Mouse (Mus musculus) stomach, postnatal 0 days (tissue): ENCODE measurements around the gene Gm10974. TPM values are rescaled to one million over a fixed set of nuclear protein-coding genes. Genes with fewer than 3 reads are reported as not detected.

Source experiments
- ATAC-seq: fragments of 200-750 bp; cut with Nextera tagmentation; 2 replicates; pipeline ENCODE4 v1.8.0; 2017; ENCODE audit not compliant: low FRiP score, low TSS enrichment
- DNase-seq: peaks from one replicate; pipeline ENCODE4 v3.0.0-alpha.2; 2016; ENCODE audit warnings: low spot score
- H3K27ac ChIP-seq: fragments of 300-500 bp; sonication (generic); replicated peaks from 2 replicates; pipeline ENCODE4 v1.5.1; 2014; ENCODE audit warnings: mild to moderate bottlenecking, control low read depth
- H3K27me3 ChIP-seq: fragments of 300-500 bp; sonication (generic); 2 replicates; pipeline ENCODE4 v1.6.1; 2014; ENCODE audit warnings: low read length; ENCODE audit not compliant: control insufficient read depth, insufficient read depth
- H3K36me3 ChIP-seq: fragments of 300-500 bp; sonication (generic); 2 replicates; pipeline ENCODE4 v1.6.1; 2014; ENCODE audit warnings: low read length, mixed read lengths; ENCODE audit not compliant: control insufficient read depth, insufficient read depth
- H3K4me1 ChIP-seq: fragments of 300-500 bp; sonication (generic); replicated peaks from 2 replicates; pipeline ENCODE4 v1.6.1; 2014; ENCODE audit warnings: antibody characterized with exemption; ENCODE audit not compliant: control insufficient read depth, insufficient read depth
- H3K4me2 ChIP-seq: fragments of 300-500 bp; sonication (generic); replicated peaks from 2 replicates; pipeline ENCODE4 v1.6.1; 2014; ENCODE audit warnings: low read depth, mild to moderate bottlenecking, control low read depth, moderate library complexity
- H3K4me3 ChIP-seq: fragments of 300-500 bp; sonication (generic); 2 replicates; pipeline ENCODE4 v1.5.1; 2014; ENCODE audit warnings: low read depth, low read length, control low read depth
- H3K9ac ChIP-seq: fragments of 300-500 bp; sonication (generic); 2 replicates; pipeline ENCODE4 v1.6.1; 2014; ENCODE audit warnings: mild to moderate bottlenecking, low read length, control low read depth, mixed read lengths
- H3K9me3 ChIP-seq: fragments of 300-500 bp; sonication (generic); 2 replicates; pipeline ENCODE4 v1.6.1; 2016; ENCODE audit warnings: low read length; ENCODE audit not compliant: control insufficient read depth
- CTCF ChIP-seq: IDR thresholded peaks from 2 replicates; pipeline ENCODE4 v1.5.1; 2016; ENCODE audit warnings: antibody characterized with exemption, low read depth, mild to moderate bottlenecking, moderate library complexity
- EP300 ChIP-seq: optimal IDR thresholded peaks from 2 replicates; pipeline ENCODE3; 2016; ENCODE audit warnings: antibody characterized with exemption
- WGBS: fragments of 180-500 bp; shearing (Covaris S2); extraction: QIAGEN DNeasy Blood & Tissue Kit; methylation state at CpG from one replicate; pipeline ENCODE4 v1.1.7; 2014; 5-methylcytosine and 5-hydroxymethylcytosine counted together
- polyA plus RNA-seq: library from polyadenylated mRNA; unstranded; fragments of >200 nt; fragmentation: Nextera tagmentation; extraction: Ambion mirVana; gene quantifications from 2 replicates; pipeline ENCODE4 v1.2.1, GENCODE M21; 2015

Gm10974 gene
- not detected in 2 replicates for polyA plus RNA-seq

DNA sequence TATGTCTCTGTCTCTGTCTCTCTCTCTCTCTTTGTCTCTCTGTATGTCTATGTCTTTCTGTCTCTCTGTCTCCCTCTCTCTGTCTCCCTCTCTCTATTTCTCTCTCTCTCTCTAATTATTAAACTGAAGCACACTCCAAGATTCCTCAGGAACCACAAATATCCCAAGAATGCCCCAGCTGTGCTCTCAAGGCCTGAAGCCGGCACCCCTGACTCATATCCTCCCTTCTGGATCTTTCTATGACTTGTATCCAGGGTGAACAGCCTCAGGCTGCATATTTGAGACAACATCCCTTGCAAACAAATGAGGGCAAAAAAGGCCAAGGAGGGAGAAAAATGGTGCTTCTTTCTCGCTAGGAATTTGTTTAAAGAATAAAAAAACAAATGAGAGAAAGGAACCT, at the start of gene Gm10974:
Gm10974 (plus strand) TSS at position 2 of the 400 bp plus-strand sequence.
- no peak for DNase-seq
- H3K9ac ChIP-seq, result no peak within 1 kb of the TSS
- H3K9me3 ChIP-seq, result no peaks in the 10 kb centered on the region
- peak; percentile 63; the same call in 1 of the 2 replicates for ATAC-seq
- no peaks in the 10 kb centered on the region; the same call in 1 of the 2 replicates for H3K36me3 ChIP-seq
- WGBS, result 20% methylated on average over 2 of the region's 2 CpGs
- TF ChIP-seq EP300, result no peak
- no peak for TF ChIP-seq CTCF
- 0 out of 2 replicates have a peak, but pooled peaks cover 2% of the 10 kb centered on the region for H3K4me1 ChIP-seq
- no peak within 1 kb of the TSS for H3K4me2 ChIP-seq
- H3K4me3 ChIP-seq, result no peak within 1 kb of the TSS
- no peak within 1 kb of the TSS for H3K27ac ChIP-seq
- H3K27me3 ChIP-seq, result no peaks in the 10 kb centered on the region

DNA sequence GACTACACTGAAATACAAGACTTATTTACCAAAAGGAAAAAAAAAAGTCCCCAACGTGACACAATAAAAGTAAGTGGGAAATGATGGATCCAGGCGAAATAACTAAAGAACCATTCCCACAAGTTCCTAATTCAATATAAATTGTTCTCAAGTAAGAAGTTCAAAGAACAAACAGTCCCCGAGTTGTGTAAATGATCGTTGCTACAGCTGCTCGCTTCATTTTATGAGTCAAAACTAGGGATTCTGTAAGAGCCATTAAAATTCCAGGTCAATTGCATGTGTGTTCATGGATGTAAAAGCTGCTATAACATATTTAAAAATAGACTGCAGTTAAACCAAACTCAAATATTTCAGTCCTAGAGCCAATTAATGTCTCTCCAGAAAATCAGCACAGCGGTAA, 47.6 kb upstream of the Gm10974 start:
- H3K4me1 ChIP-seq, result no peaks in the 10 kb centered on the region
- H3K4me3 ChIP-seq, result no peak overlapping the region
- H3K36me3 ChIP-seq, result no peaks in the 10 kb centered on the region
- TF ChIP-seq EP300 (no peak), CTCF (no peak)
- H3K4me2 ChIP-seq, result no peak overlapping the region
- DNase-seq (no peak), ATAC-seq (no peak)
- no peak overlapping the region for H3K27ac ChIP-seq
- no peaks in the 10 kb centered on the region for H3K27me3 ChIP-seq
- H3K9ac ChIP-seq, result no peak overlapping the region
- WGBS, result 72% methylated on average over 6 of the region's 6 CpGs
- no peaks in the 10 kb centered on the region for H3K9me3 ChIP-seq

GRCm38 (mm10) chr7:66320996-66321395, 44.7 kb upstream of the Gm10974 start:
- Histone ChIP-seq H3K9me3 (no peaks in the 10 kb centered on the region), H3K4me2 (no peak overlapping the region), H3K27me3 (no peaks in the 10 kb centered on the region), H3K27ac (no peak overlapping the region), H3K4me3 (no peak overlapping the region), H3K4me1 (no peaks in the 10 kb centered on the region), H3K9ac (no peak overlapping the region), H3K36me3 (0 out of 2 replicates have a peak, but pooled peaks cover 3% of the 10 kb centered on the region)
- WGBS, result 54% methylated on average over 5 of the region's 5 CpGs
- DNase-seq (peak; percentile 61), ATAC-seq (no peak)
- TF ChIP-seq CTCF (no peak), EP300 (no peak)

- Histone ChIP-seq H3K9me3 (no peaks in the 10 kb centered on the region), H3K27ac (no peak overlapping the region), H3K4me3 (no peak overlapping the region), H3K9ac (no peak overlapping the region), H3K27me3 (no peaks in the 10 kb centered on the region), H3K4me2 (no peak overlapping the region), H3K4me1 (no peaks in the 10 kb centered on the region), H3K36me3 (0 out of 2 replicates have a peak, but pooled peaks cover 7% of the 10 kb centered on the region)
- WGBS, result 66% methylated on average over 9 of the region's 9 CpGs
- TF ChIP-seq EP300 (no peak), CTCF (no peak)
- ATAC-seq, result no peak
- no peak for DNase-seq
These were observed 42.3 kb upstream of the Gm10974 start for GRCm38 (mm10) chr7:66323252-66324015.

GRCm38 (mm10) chr7:66325419-66326053, 40.2 kb upstream of the Gm10974 start:
- Histone ChIP-seq H3K36me3 (peaks cover 9% of the 10 kb centered on the region; the same call in 1 of the 2 replicates), H3K9me3 (no peaks in the 10 kb centered on the region), H3K4me3 (no peak overlapping the region), H3K9ac (no peak overlapping the region), H3K4me2 (no peak overlapping the region), H3K27me3 (no peaks in the 10 kb centered on the region), H3K4me1 (no peaks in the 10 kb centered on the region), H3K27ac (no peak overlapping the region)
- DNase-seq (no peak), ATAC-seq (no peak)
- 57% methylated on average over 3 of the region's 3 CpGs for WGBS
- TF ChIP-seq EP300, result no peak
- no peak for TF ChIP-seq CTCF

- Histone ChIP-seq H3K36me3 (peaks cover 12% of the 10 kb centered on the region; the same call in 1 of the 2 replicates), H3K27ac (no peak overlapping the region), H3K4me1 (no peaks in the 10 kb centered on the region), H3K9me3 (no peaks in the 10 kb centered on the region), H3K27me3 (no peaks in the 10 kb centered on the region), H3K4me3 (no peak overlapping the region), H3K4me2 (no peak overlapping the region), H3K9ac (no peak overlapping the region)
- DNase-seq (no peak), ATAC-seq (no peak)
- TF ChIP-seq CTCF, result no peak
- no peak for TF ChIP-seq EP300
- WGBS, result 93% methylated on average over 2 of the region's 2 CpGs
These were observed 38.2 kb upstream of the Gm10974 start for GRCm38 (mm10) chr7:66327516-66327915.
